Mouse (Mus musculus) CH12.LX (cell line): ENCODE measurements around the gene Brca1. TPM values are rescaled to one million over a fixed set of nuclear protein-coding genes. Genes with fewer than 3 reads are reported as not detected.

ENCODE experiments used
- DNase-seq: peaks from one replicate; pipeline ENCODE4 v3.0.0-alpha.2; 2013; ENCODE audit errors: extremely low read depth
- H3K27ac ChIP-seq: 2 replicates; pipeline ENCODE4 v1.5.1; 2012; ENCODE audit warnings: low read depth, mild to moderate bottlenecking, control low read depth, moderate library complexity; ENCODE audit not compliant: insufficient read depth
- H3K27me3 ChIP-seq: replicated peaks from 2 replicates; pipeline ENCODE3; 2012; ENCODE audit warnings: inconsistent platforms
- H3K36me3 ChIP-seq, 2 experiments: replicated peaks in 1 of 2; 2 replicates each; pipeline versions ENCODE3 to v1.6.1; 2012; ENCODE audit warnings: inconsistent platforms in 1 of 2, low read length in 1 of 2, mild to moderate bottlenecking in 1 of 2, mixed read lengths in 1 of 2, moderate library complexity in 1 of 2; ENCODE audit not compliant: control insufficient read depth in 1 of 2, insufficient read depth in 1 of 2
- H3K4me1 ChIP-seq, 2 experiments: 2 replicates each; pipeline ENCODE4 v1.6.1; 2012; ENCODE audit warnings: inconsistent platforms in 1 of 2, moderate library complexity in 1 of 2; ENCODE audit not compliant: insufficient read depth in 2 of 2, control insufficient read depth in 1 of 2
- H3K4me2 ChIP-seq: 2 replicates; pipeline ENCODE4 v1.6.1; 2012; ENCODE audit warnings: low read depth, mild to moderate bottlenecking, control low read depth; ENCODE audit not compliant: poor library complexity, insufficient read depth, severe bottlenecking
- H3K4me3 ChIP-seq, 3 experiments: fragments of 150-350 bp in 1 of 3; sonication (generic) in 1 of 3; replicated peaks in 1 of 3; 2 replicates each; pipeline versions ENCODE3 to v1.5.1; 2011 to 2012; ENCODE audit warnings: low read depth in 2 of 3, low read length in 2 of 3, mild to moderate bottlenecking in 2 of 3, moderate library complexity in 2 of 3, control low read depth in 1 of 3, improper control_type of control experiment in 1 of 3, inconsistent platforms in 1 of 3, mixed read lengths in 1 of 3; ENCODE audit not compliant: poor library complexity in 1 of 3
- H3K79me2 ChIP-seq: replicated peaks from 2 replicates; pipeline ENCODE4 v1.6.1; 2012; ENCODE audit warnings: mild to moderate bottlenecking, moderate library complexity; ENCODE audit not compliant: control insufficient read depth, poor library complexity, insufficient read depth, severe bottlenecking; ENCODE audit errors: extremely low read depth
- H3K9ac ChIP-seq: 2 replicates; pipeline ENCODE4 v1.6.1; 2012; ENCODE audit warnings: low read depth, mild to moderate bottlenecking, control low read depth, moderate library complexity; ENCODE audit not compliant: insufficient read depth
- H3K9me3 ChIP-seq: replicated peaks from 2 replicates; pipeline ENCODE3; 2012; ENCODE audit warnings: low read length, inconsistent platforms, mixed read lengths
- CTCF ChIP-seq, 2 experiments: IDR thresholded peaks in 1 of 2; conservative IDR thresholded peaks in 1 of 2; 2 replicates each; pipeline ENCODE4 v1.5.1; 2011 to 2012; ENCODE audit warnings: low read depth in 2 of 2, low read length in 2 of 2, improper control_type of control experiment in 1 of 2, inconsistent platforms in 1 of 2, mild to moderate bottlenecking in 1 of 2, moderate library complexity in 1 of 2
- ELF1 ChIP-seq: IDR thresholded peaks from 2 replicates; pipeline ENCODE4 v1.6.1; 2014; ENCODE audit warnings: low read depth, mild to moderate bottlenecking, inconsistent platforms, low read length, improper control_type of control experiment
- EP300 ChIP-seq: IDR thresholded peaks from 2 replicates; pipeline ENCODE4 v1.6.1; 2011; ENCODE audit warnings: low read length, improper control_type of control experiment
- ETS1 ChIP-seq: conservative IDR thresholded peaks from 2 replicates; pipeline ENCODE4 v1.6.1; 2012; ENCODE audit warnings: low read depth, mild to moderate bottlenecking, inconsistent platforms, low read length, improper control_type of control experiment, moderate library complexity
- GABPA ChIP-seq: IDR thresholded peaks from 2 replicates; pipeline ENCODE4 v1.6.1; 2012; ENCODE audit warnings: low read depth, low read length, improper control_type of control experiment, inconsistent platforms; ENCODE audit not compliant: insufficient replicate concordance
- HCFC1 ChIP-seq: IDR thresholded peaks from 2 replicates; pipeline ENCODE4 v1.6.1; 2012; ENCODE audit warnings: low read depth, mild to moderate bottlenecking, inconsistent platforms, low read length, improper control_type of control experiment
- IRF4 ChIP-seq: IDR thresholded peaks from 2 replicates; pipeline ENCODE4 v1.6.1; 2014; ENCODE audit warnings: low read depth, mild to moderate bottlenecking, inconsistent platforms, low read length, improper control_type of control experiment
- JUND ChIP-seq: conservative IDR thresholded peaks from 2 replicates; pipeline ENCODE4 v1.6.1; 2011; ENCODE audit warnings: low read depth, low read length, improper control_type of control experiment
- KAT2A ChIP-seq: IDR thresholded peaks from 2 replicates; pipeline ENCODE4 v1.6.1; 2012; ENCODE audit warnings: low read length, improper control_type of control experiment, inconsistent platforms; ENCODE audit not compliant: insufficient replicate concordance
- MAFK ChIP-seq: IDR thresholded peaks from 2 replicates; pipeline ENCODE4 v1.6.1; 2011; ENCODE audit warnings: low read length, improper control_type of control experiment; ENCODE audit not compliant: insufficient replicate concordance
- MAZ ChIP-seq: IDR thresholded peaks from 2 replicates; pipeline ENCODE4 v1.6.1; 2012; ENCODE audit warnings: low read depth, mild to moderate bottlenecking, inconsistent platforms, low read length, improper control_type of control experiment, moderate library complexity
- POLR2AphosphoS2 ChIP-seq: IDR thresholded peaks from 2 replicates; pipeline ENCODE4 v1.6.1; 2011; ENCODE audit warnings: low read depth, low read length, improper control_type of control experiment
- SIN3A ChIP-seq: IDR thresholded peaks from 2 replicates; pipeline ENCODE4 v1.6.1; 2012; ENCODE audit warnings: low read length, improper control_type of control experiment, inconsistent platforms
- TBP ChIP-seq: conservative IDR thresholded peaks from 2 replicates; pipeline ENCODE4 v1.6.1; 2011; ENCODE audit warnings: low read depth, low read length, improper control_type of control experiment
- TCF12 ChIP-seq: IDR thresholded peaks from 2 replicates; pipeline ENCODE4 v1.6.1; 2014; ENCODE audit warnings: low read depth, mild to moderate bottlenecking, inconsistent platforms, low read length, improper control_type of control experiment
- UBTF ChIP-seq: IDR thresholded peaks from 2 replicates; pipeline ENCODE4 v1.6.1; 2012; ENCODE audit warnings: low read depth, mild to moderate bottlenecking, inconsistent platforms, low read length, improper control_type of control experiment, moderate library complexity
- ZNF384 ChIP-seq: IDR thresholded peaks from 2 replicates; pipeline ENCODE4 v1.6.1; 2012; ENCODE audit warnings: low read depth, low read length, improper control_type of control experiment, inconsistent platforms
- dilution Hi-C: fragments of 300-500 bp; cut with MboI; formaldehyde crosslinking; loops from 2 replicates; pipeline ENCODE4 v1.14.3; 2020; ENCODE audit warnings: low sequenced_read_pairs; ENCODE audit not compliant: extremely low pct_unique_long_range_greater_than_20kb, extremely low pct_ligation_motif_present
- in situ Hi-C: fragments of 300-500 bp; cut with MboI; formaldehyde crosslinking; loops from 3 replicates; pipeline ENCODE4 v1.14.3; 2019; ENCODE audit warnings: low sequenced_read_pairs, low pct_ligation_motif_present, low pct_unique_long_range_greater_than_20kb, mixed read lengths
- polyA plus RNA-seq: library from polyadenylated mRNA; unstranded; fragments of >175 nt; gene quantifications from 2 replicates; pipeline ENCODE4 v1.2.1, GENCODE M21; 2012; ENCODE audit warnings: low read depth; ENCODE audit not compliant: insufficient read length
- total RNA-seq, 2 experiments: library from RNA; depleted of rRNA; stranded (reverse); fragments of 300-350 nt in 1 of 2; fragments of >200 nt in 1 of 2; gene quantifications; 2 replicates each; pipeline ENCODE4 v1.2.3; 2012 to 2014

Gene Brca1
- total and polyA plus RNA-seq, 3 experiments = 31.3 to 37.5 (median 33.0) TPM

DNA sequence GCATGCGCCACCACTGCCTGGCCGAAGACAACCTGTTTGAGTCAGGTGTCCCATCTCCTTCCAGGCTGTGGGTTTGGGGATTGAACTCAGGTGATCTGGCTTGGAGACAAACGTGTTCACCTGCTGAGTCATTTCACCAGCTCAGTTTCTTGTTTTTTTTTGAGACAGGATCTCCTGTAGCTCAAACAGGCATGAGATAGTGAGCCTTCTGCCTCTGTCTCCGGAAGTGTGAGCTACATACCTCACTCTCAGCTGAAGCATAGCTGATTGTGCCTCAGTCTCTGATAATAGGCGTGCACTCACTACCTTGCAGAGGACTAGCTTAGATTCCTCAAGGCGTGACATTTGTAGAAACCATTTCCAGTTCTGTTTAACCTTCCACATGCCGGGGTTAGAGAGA lies 66.9 kb downstream of the Brca1 start (continued):
- TF ChIP-seq TBP (no peak), MAZ (no peak), KAT2A (no peak), SIN3A (no peak), EP300 (no peak), ETS1 (no peak), HCFC1 (no peak), POLR2AphosphoS2 (no peak; the same call in 1 of the 2 replicates)

DNA sequence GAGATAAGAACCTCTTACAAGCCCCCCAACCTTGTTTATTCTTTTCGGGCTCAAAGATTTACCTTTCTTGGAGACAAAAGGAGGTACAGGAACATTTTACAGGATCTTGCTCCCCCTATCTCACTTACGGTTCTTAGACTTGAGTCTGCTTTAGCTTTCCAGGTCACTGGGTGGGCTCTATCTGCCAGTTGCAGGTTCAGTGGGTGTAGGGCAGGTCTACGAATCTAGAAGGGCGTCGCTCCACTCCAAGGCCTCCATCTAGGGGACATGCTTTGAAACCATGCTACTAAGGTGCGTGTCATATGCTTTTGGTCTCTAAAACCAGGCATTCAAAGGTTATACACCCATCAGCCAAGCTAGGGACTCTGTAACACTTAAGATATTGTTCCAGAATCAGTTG lies 67.5 kb downstream of the Brca1 start:
- no peak for DNase-seq
- no peak overlapping the region for H3K4me3 ChIP-seq
- H3K9me3 ChIP-seq = no peaks in the 10 kb centered on the region
- H3K27me3 ChIP-seq = no peaks in the 10 kb centered on the region
- H3K9ac ChIP-seq = no peak overlapping the region
- H3K36me3 ChIP-seq = peaks cover 21 to 36% of the 10 kb centered on the region in 2 experiments
- dilution Hi-C loops (no loop called here), in situ Hi-C loops (no loop called here)
- H3K4me1 ChIP-seq = peaks cover 1 to 6% of the 10 kb centered on the region in 2 experiments; a peak in 3 of 4 replicates
- H3K4me2 ChIP-seq = no peak overlapping the region
- no peak overlapping the region for H3K27ac ChIP-seq
- TF ChIP-seq MAFK (no peak), MAZ (no peak), UBTF (no peak), IRF4 (no peak), POLR2AphosphoS2 (no peak), CTCF (conservative IDR thresholded peaks at IDR 0.05 in 1 of 2, IDR thresholded peaks at IDR 0.05 in 1 of 2; ENCODE audit: low read depth in 2 of 2, low read length in 2 of 2) (no peak), JUND (no peak), GABPA (no peak), HCFC1 (no peak), TCF12 (no peak)
- H3K79me2 ChIP-seq = no peaks in the 10 kb centered on the region

- dilution Hi-C loops = no loop called here
- H3K4me2 ChIP-seq = no peak overlapping the region
- H3K4me3 ChIP-seq = no peak overlapping the region
- DNase-seq = no peak
- peaks cover 5 to 6% of the 10 kb centered on the region in 2 experiments; a peak in 3 of 4 replicates for H3K4me1 ChIP-seq
- H3K27me3 ChIP-seq = no peaks in the 10 kb centered on the region
- H3K79me2 ChIP-seq = no peaks in the 10 kb centered on the region
- no peak overlapping the region for H3K27ac ChIP-seq
- in situ Hi-C loops = no loop called here
- H3K9me3 ChIP-seq = no peaks in the 10 kb centered on the region
- H3K36me3 ChIP-seq = peaks cover 17 to 32% of the 10 kb centered on the region in 2 experiments
- TF ChIP-seq ELF1 = no peak
- peak; percentile 54 for TF ChIP-seq ZNF384
- no peak overlapping the region for H3K9ac ChIP-seq
These were observed 68.0 kb downstream of the Brca1 start for GRCm38 (mm10) chr11:101483804-101484203.
